Mouse (Mus musculus) left cerebral cortex, adult 2 months (tissue): ENCODE measurements around the gene Nfxl1. TPM values are rescaled to one million over a fixed set of nuclear protein-coding genes. Genes with fewer than 3 reads are reported as not detected.
A peak's percentile ranks its signal among the peaks of the same experiment; 100 is the strongest.

Experiments used
- DNase-seq, 2 experiments: peaks; one replicate each; pipeline ENCODE4 v3.0.0; 2021 to 2022; ENCODE audit warnings: low spot score in 2 of 2, mixed read lengths in 1 of 2; ENCODE audit errors: extremely low spot score in 1 of 2
- H3K27ac ChIP-seq: fragments of 200-600 bp; 2 replicates; pipeline ENCODE4 v1.8.1; 2022
- H3K4me3 ChIP-seq: fragments of 200-600 bp; 2 replicates; pipeline ENCODE4 v1.8.1; 2022
- CTCF ChIP-seq: fragments of 200-600 bp; IDR thresholded peaks from 2 replicates; pipeline ENCODE4 v1.8.1; 2022; ENCODE audit warnings: antibody characterized with exemption, mild to moderate bottlenecking, moderate library complexity
- intact Hi-C: fragments of 180-260 bp; cut with DNase I; formaldehyde crosslinking; loops from one replicate; pipeline ENCODE4 v1.15.1; 2025
- total RNA-seq, 2 experiments: library from RNA; stranded (reverse); gene quantifications; 2 replicates each; pipeline ENCODE4 v1.2.3; 2021

Nfxl1 gene
- total RNA-seq, 2 experiments from 2014 or later = 14.8 to 16.7 TPM

DNA sequence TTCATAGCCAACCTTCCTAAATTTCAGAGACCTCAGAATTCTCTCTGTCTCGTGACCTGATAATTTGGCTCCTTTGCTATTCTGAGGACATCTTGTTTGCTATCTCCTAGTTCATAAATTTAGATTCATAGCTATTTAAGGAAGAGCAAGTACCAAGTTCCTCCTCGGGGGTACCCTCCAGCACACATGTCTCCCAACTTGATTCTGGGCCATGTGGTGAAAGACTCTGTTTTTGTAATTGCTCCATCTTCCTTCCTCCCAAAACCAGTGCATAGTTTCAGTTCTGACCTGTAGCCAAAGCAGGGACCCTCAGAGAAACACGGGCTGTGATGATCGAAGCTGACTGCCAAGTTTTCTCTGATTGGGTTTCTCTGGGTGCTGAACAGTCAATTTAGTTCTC is 62.7 kb downstream of the Nfxl1 start:
- H3K4me3 ChIP-seq = no peak overlapping the region
- intact Hi-C loops = no loop called here
- TF ChIP-seq CTCF = no peak
- no peak overlapping the region for H3K27ac ChIP-seq
- no peak for DNase-seq

DNA sequence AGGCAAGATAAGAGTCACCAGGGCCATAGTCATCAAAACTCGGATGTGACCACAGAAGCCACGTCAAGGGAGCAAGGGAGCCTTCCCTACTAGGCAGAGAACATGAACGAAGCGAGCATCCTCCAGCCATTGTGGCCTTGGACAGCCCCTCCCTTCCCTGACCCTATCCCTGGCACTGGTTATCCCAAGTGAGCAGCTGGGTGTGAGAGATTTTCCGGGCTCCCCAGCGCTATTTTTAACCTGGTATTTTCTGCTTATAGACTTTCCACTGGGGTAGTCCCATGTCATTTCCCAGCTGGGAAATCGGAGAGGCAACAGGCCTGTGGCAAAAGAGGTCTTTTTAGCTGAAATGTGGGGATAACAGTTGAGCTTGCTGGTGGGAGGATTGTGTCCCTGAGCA is 65.6 kb downstream of the Nfxl1 start:
- no peak for TF ChIP-seq CTCF
- H3K27ac ChIP-seq = no peak overlapping the region
- DNase-seq = no peak
- H3K4me3 ChIP-seq = no peak overlapping the region
- intact Hi-C loops = no loop called here

DNA sequence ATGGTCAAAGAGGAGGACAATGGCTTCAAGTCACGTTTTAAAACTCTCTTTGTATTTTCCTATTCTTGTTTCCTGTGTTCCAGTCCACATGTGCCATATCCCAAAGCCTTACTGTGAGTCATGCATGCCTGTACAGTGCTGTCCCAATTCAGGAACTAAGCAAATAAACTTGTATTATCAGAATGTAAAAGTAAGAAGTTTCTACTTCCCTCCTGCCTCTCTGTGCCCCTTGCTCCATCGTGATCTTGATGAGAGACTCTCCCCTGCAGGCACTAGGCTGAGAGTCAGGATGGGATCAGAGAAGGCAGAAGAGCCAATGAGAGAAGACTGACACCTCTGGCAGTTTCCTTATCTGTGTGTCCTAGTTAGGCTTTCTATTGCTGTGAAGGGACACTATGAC is 68.3 kb downstream of the Nfxl1 start:
- no peak for DNase-seq
- no peak for TF ChIP-seq CTCF
- H3K27ac ChIP-seq = no peak overlapping the region
- H3K4me3 ChIP-seq = no peak overlapping the region
- intact Hi-C loops = no loop called here

DNA sequence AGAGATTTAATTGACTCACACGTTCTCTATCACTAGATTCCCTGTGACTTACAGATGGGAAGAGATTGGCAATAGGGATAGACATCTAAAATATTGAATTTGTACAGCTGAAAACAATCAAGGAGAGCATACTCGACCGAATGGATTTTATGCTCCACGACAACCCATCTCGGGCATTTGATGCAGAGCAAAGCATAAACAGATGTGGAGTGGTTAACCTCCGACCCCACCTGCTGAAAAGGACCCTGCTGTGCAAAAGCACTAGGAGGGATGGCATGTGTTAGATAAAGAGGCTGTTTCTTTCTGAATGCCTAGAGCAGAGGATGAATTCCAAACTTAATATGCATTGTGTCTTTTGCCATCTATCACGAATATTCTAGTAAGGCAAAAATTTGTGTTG is 79.0 kb downstream of the Nfxl1 start:
- no peak overlapping the region for H3K27ac ChIP-seq
- intact Hi-C loops = no loop called here
- H3K4me3 ChIP-seq = no peak overlapping the region
- DNase-seq = no peak
- no peak for TF ChIP-seq CTCF

DNA sequence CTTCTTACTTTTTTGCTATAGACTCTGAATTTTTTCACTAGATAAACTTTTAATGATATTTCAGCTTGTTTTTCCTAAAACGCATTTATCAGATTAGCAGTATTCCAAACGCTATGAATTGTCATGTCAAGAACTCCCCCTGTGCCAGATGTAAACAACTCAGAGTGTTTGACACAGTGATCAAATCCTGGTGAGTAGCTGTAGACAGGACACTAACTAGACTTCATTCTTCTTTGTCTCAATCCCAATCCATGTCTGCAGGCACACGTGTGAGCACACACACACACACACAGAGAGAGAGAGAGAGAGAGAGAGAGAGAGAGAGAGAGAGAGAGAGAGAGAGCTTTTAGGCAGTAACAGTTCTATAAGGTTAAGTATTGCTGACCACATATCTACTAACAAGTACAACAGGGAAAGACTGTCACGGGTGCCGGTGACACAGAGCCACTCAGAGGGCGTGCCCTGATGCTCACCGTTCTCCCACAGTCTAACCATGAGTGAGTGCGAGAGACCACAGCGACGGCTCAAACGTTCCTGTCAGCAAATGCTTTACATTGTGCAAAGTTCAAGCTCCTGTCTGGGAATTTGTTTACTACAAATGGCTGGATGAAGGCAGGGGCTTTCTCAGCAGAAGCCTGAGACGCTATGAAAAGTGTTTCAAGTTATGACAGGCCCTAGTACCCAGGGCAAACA is 87.0 kb downstream of the Nfxl1 start:
- no peak overlapping the region for H3K4me3 ChIP-seq
- no peak overlapping the region for H3K27ac ChIP-seq
- no peak for TF ChIP-seq CTCF
- DNase-seq = no peak
- intact Hi-C loops = no loop called here

DNA sequence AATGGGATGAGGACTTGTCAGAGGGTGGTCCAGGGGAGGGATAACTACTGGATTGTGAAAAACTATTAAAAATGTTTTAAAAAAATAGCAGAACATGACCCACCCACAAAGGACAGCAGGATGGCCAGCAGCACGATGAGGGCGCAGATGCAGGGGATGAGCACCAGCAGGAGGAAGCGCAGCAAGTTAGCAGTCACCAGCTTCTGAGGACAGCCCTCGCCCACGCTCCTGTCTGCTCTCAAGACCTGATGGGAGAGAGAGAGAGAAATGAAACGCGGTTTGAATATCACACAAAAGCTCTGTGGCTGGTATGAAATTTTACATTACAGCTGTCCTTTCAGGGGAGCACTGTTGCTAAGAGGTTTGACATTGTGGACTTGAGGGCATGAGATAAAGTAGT is 87.7 kb downstream of the Nfxl1 start:
- peak; percentile 14 to 19 for DNase-seq
- Histone ChIP-seq H3K27ac (no peak overlapping the region), H3K4me3 (no peak overlapping the region)
- intact Hi-C loops = no loop called here
- no peak for TF ChIP-seq CTCF

DNA sequence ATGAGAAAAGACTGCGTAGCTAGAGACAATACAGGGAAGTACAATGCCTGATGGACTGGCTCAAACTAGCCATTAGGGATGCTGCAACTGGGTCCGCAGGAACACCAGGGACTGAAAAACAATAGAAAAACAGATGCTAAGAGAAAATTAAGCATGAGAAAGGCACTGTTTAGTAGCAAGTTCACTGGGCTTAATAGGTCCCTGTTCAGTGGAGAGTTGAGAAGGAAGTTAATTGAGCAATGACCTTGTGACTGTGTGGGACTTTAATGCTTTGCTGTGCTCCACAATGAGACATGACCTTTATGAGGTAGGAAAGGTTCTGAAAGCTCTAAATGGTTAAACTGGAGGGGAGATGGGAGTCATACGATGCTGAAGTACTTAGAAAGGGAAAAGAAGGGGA is 94.6 kb downstream of the Nfxl1 start:
- no peak for TF ChIP-seq CTCF
- intact Hi-C loops = no loop called here
- H3K4me3 ChIP-seq = no peak overlapping the region
- no peak overlapping the region for H3K27ac ChIP-seq
- no peak for DNase-seq

Other genes starting within 250 kb of the Nfxl1 start
- gene Corin, start 55.2 kb downstream of the Nfxl1 start, total RNA-seq = under 1 TPM; 0.18 to 0.26 TPM
- gene Zar1, start 21.6 kb upstream of the Nfxl1 start, total RNA-seq = under 1 TPM in 1 of 2 experiments, not detected in 1; 0.33 TPM
- gene Gm5868, start 27.9 kb upstream of the Nfxl1 start, total RNA-seq = under 1 TPM in 1 of 2 experiments, not detected in 1; 0.42 TPM
- gene Cnga1, start 84.6 kb upstream of the Nfxl1 start, total RNA-seq = not detected
- gene Nipal1, start 88.1 kb upstream of the Nfxl1 start, total RNA-seq = not detected
- under 1 TPM; 0.26 to 0.66 TPM for gene Txk, start 193.1 kb upstream of the Nfxl1 start, total RNA-seq